Mouse (Mus musculus) retina, postnatal 7 days (tissue): ENCODE data around the gene Ppm1l.

Experiments
- DNase-seq: peaks from one replicate; pipeline ENCODE4 v3.0.0-alpha.2; 2012; ENCODE audit warnings: low read depth, low spot score

Gene Ppm1l

GRCm38 (mm10) chr3:69489669-69490068 lies 173.0 kb downstream of the Ppm1l start:
- DNase-seq: no peak

- no peak for DNase-seq
Measured at GRCm38 (mm10) chr3:69490981-69491681, 174.5 kb downstream of the Ppm1l start.

GRCm38 (mm10) chr3:69494233-69495010 lies 177.8 kb downstream of the Ppm1l start:
- no peak for DNase-seq

- DNase-seq: no peak
Measured at GRCm38 (mm10) chr3:69497178-69497577, 180.5 kb downstream of the Ppm1l start.

- DNase-seq: no peak
Measured at GRCm38 (mm10) chr3:69502009-69502408, 185.3 kb downstream of the Ppm1l start.

- DNase-seq: no peak
Measured at GRCm38 (mm10) chr3:69502527-69502926, 185.9 kb downstream of the Ppm1l start.

- DNase-seq: no peak
Measured at GRCm38 (mm10) chr3:69505090-69505489, 188.4 kb downstream of the Ppm1l start.

GRCm38 (mm10) chr3:69506352-69506751 lies 189.7 kb downstream of the Ppm1l start:
- no peak for DNase-seq

- DNase-seq: no peak
Measured at GRCm38 (mm10) chr3:69509411-69509952, 192.8 kb downstream of the Ppm1l start.

GRCm38 (mm10) chr3:69511881-69512280 lies 195.2 kb downstream of the Ppm1l start:
- DNase-seq: no peak

GRCm38 (mm10) chr3:69512402-69512801 lies 195.7 kb downstream of the Ppm1l start:
- no peak for DNase-seq

- DNase-seq: no peak
Measured at GRCm38 (mm10) chr3:69515730-69516350, 199.2 kb downstream of the Ppm1l start.

GRCm38 (mm10) chr3:69519188-69519587 lies 202.5 kb downstream of the Ppm1l start:
- DNase-seq: no peak

- DNase-seq: no peak
Measured at GRCm38 (mm10) chr3:69519789-69520558, 203.3 kb downstream of the Ppm1l start.

GRCm38 (mm10) chr3:69522270-69522669 lies 205.6 kb downstream of the Ppm1l start:
- no peak for DNase-seq

- no peak for DNase-seq
Measured at GRCm38 (mm10) chr3:69524356-69525071, 207.9 kb downstream of the Ppm1l start.

GRCm38 (mm10) chr3:69525072-69525529 lies 208.4 kb downstream of the Ppm1l start:
- no peak for DNase-seq

GRCm38 (mm10) chr3:69527384-69527783 lies 210.7 kb downstream of the Ppm1l start:
- DNase-seq: no peak

GRCm38 (mm10) chr3:69529576-69529975 lies 212.9 kb downstream of the Ppm1l start:
- DNase-seq: no peak

GRCm38 (mm10) chr3:69531511-69531910 lies 214.8 kb downstream of the Ppm1l start:
- DNase-seq: no peak

GRCm38 (mm10) chr3:69532687-69533086 lies 216.0 kb downstream of the Ppm1l start:
- DNase-seq: no peak
